Mouse (Mus musculus): ENCODE results near the gene St6galnac3.

DNA sequence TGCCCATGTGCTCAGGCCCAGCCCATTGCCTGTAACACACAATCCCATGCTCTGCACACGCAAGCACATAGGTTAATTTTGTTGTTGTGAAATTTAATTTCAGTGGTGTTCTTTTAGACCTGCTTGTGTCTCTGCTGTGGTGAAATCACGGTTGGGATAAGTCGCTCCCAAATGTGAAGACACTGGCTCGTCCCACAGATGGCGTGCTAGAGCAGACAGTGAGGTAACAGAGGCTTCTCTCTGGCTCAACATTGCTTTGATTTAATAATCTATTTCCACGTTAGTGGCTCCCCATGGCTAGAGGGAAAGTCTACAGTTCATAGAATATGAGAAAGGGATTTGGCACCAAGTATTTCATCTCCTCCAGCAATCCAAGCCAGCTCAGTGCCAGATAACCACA lies 17.3 kb downstream of the St6galnac3 start:
- TF ChIP-seq CTCF (IDR thresholded peaks at IDR 0.05; ENCODE audit: borderline replicate concordance, extremely low read depth, insufficient read depth, insufficient read length): no peak
- TF ChIP-seq POLR2A (IDR thresholded peaks at IDR 0.05; ENCODE audit: borderline replicate concordance, extremely low read depth, insufficient read depth, insufficient read length, poor library complexity, severe bottlenecking): no peak
